Mouse (Mus musculus): ENCODE measurements around the gene Atg10. TPM values are rescaled to one million over a fixed set of nuclear protein-coding genes. Genes with fewer than 3 reads are reported as not detected.

Gene Atg10
- total and polyA plus RNA-seq, 2 experiments from 2014 or later: 6.7 to 41.8 TPM

DNA sequence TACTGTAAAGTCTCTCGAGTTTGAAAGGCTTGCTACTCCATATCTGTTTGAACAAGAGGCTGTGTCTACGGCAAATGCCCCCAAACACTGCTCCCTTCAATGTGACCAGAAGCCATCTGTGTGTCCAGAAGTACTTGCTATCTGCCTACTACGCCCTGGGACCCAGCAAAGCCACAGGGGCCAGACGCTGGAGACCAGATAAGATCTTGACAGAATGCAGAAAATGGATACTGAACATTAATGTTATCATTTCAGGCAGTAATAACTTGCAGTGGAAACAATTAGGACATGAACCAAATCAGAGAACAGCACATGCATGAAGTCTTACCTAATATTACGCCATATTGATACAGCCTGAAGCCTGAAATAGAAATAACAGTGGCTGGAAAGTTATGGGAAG, 56.2 kb downstream of the Atg10 start:
- ATAC-seq (ENCODE audit: insufficient read depth, low read depth): no peak
- Histone ChIP-seq H3K4me3 (ENCODE audit: low read depth, low read length) (no peak overlapping the region), H3K4me1 (ENCODE audit: control insufficient read depth, insufficient read depth) (peaks cover 26% of the 10 kb centered on the region), H3K27ac (ENCODE audit: low read depth) (no peak overlapping the region), H3K9ac (replicated peaks; ENCODE audit: low read depth, low read length) (no peak overlapping the region), H3K27me3 (ENCODE audit: control insufficient read depth, insufficient read depth, low read length) (no peaks in the 10 kb centered on the region), H3K9me3 (replicated peaks; ENCODE audit: control insufficient read depth, low read length) (no peaks in the 10 kb centered on the region), H3K36me3 (replicated peaks; ENCODE audit: control insufficient read depth, insufficient read depth, low read length) (no peaks in the 10 kb centered on the region), H3K4me2 (ENCODE audit: low read depth, low read length) (no peak overlapping the region)
- no peak for DNase-seq (ENCODE audit: low spot score)
- TF ChIP-seq CTCF (IDR thresholded peaks at IDR 0.05; ENCODE audit: low read depth) (no peak), EP300 (IDR thresholded peaks at IDR 0.05; ENCODE audit: low read depth) (no peak)
- 48% methylated on average over 5 of the region's 5 CpGs for WGBS

DNA sequence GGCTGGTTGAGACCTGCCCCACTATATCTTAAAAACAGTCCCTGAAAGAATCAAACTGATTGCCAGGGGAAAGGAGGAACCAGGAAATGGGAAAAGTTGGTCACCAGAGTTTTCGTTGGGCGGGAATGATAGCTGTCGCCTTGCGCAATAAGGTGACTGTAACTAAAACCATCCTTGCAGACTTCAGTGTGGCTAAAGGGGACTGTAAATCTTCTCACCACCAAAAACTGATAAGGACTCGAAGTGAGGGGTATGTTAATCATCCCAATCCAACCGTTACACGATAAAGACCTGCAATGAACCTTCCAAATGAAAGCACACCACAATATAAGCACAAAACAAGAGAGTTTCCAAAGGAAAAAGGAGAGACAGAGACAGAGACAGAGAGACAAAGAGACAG, 57.5 kb downstream of the Atg10 start:
- ATAC-seq (ENCODE audit: insufficient read depth, low read depth): no peak
- no peak overlapping the region for H3K9ac ChIP-seq (replicated peaks; ENCODE audit: low read depth, low read length)
- peaks cover 26% of the 10 kb centered on the region for H3K4me1 ChIP-seq (ENCODE audit: control insufficient read depth, insufficient read depth)
- no peak overlapping the region for H3K4me3 ChIP-seq (ENCODE audit: low read depth, low read length)
- no peak for DNase-seq (ENCODE audit: low spot score)
- no peaks in the 10 kb centered on the region for H3K9me3 ChIP-seq (replicated peaks; ENCODE audit: control insufficient read depth, low read length)
- H3K4me2 ChIP-seq (ENCODE audit: low read depth, low read length): no peak overlapping the region
- H3K27ac ChIP-seq (ENCODE audit: low read depth): no peak overlapping the region
- 71% methylated on average over 7 of the region's 7 CpGs for WGBS
- no peaks in the 10 kb centered on the region for H3K36me3 ChIP-seq (replicated peaks; ENCODE audit: control insufficient read depth, insufficient read depth, low read length)
- H3K27me3 ChIP-seq (ENCODE audit: control insufficient read depth, insufficient read depth, low read length): no peaks in the 10 kb centered on the region
- no peak for TF ChIP-seq EP300 (IDR thresholded peaks at IDR 0.05; ENCODE audit: low read depth)
- no peak for TF ChIP-seq CTCF (IDR thresholded peaks at IDR 0.05; ENCODE audit: low read depth)

DNA sequence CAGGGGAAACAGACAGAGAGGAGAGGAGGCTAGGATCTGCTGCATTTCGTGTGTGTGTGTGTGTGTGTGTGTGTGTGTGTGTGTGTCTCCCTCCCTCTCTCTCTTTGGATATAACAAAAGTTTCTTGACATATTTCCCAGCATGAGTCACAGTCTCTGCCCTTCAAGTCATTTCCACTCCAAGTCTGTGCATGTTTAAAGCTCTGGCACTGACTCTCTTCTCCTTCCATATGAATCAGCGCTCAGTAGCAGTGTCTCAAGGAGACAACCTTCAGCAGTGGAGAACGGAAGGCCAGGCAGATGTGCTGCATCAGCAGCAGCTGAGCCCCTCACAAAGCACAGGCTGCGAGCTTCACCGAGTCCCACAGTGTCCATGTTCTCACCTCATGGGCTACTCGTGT, 58.6 kb downstream of the Atg10 start:
- no peak for TF ChIP-seq EP300 (IDR thresholded peaks at IDR 0.05; ENCODE audit: low read depth)
- TF ChIP-seq CTCF (IDR thresholded peaks at IDR 0.05; ENCODE audit: low read depth): no peak
- H3K4me1 ChIP-seq (ENCODE audit: control insufficient read depth, insufficient read depth): peaks cover 26% of the 10 kb centered on the region
- no peaks in the 10 kb centered on the region for H3K27me3 ChIP-seq (ENCODE audit: control insufficient read depth, insufficient read depth, low read length)
- H3K27ac ChIP-seq (ENCODE audit: low read depth): peak overlapping the region; percentile 61
- no peak overlapping the region for H3K9ac ChIP-seq (replicated peaks; ENCODE audit: low read depth, low read length)
- 0 out of 2 replicates have a peak overlapping the region, but pooled peaks have one; percentile 3 for H3K4me2 ChIP-seq (ENCODE audit: low read depth, low read length)
- H3K4me3 ChIP-seq (ENCODE audit: low read depth, low read length): no peak overlapping the region
- DNase-seq (ENCODE audit: low spot score) (peak; percentile 48), ATAC-seq (ENCODE audit: insufficient read depth, low read depth) (peak; percentile 52)
- no peaks in the 10 kb centered on the region for H3K9me3 ChIP-seq (replicated peaks; ENCODE audit: control insufficient read depth, low read length)
- WGBS: 47% methylated on average over 6 of the region's 6 CpGs
- H3K36me3 ChIP-seq (replicated peaks; ENCODE audit: control insufficient read depth, insufficient read depth, low read length): no peaks in the 10 kb centered on the region

DNA sequence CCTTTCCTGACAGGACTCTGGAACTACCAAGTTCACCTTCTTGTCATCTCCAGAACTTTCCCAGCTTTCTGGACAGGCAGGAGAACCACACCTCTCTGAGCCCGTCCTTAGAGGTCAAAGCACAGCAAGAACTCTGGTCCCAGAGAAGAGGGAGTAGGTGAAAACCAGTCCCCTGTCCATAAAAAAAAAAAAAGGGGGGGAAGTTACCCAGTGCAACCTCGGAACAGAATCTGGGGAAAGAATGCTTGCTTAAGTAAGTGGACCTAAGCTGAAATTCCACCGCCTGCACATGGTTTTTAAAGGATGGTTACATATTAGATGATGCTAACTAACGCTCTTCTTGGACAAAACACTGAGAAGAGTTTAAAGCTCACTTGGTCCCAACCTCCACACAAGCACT, 60.5 kb downstream of the Atg10 start:
- H3K4me2 ChIP-seq (ENCODE audit: low read depth, low read length): no peak overlapping the region
- H3K27ac ChIP-seq (ENCODE audit: low read depth): no peak overlapping the region
- WGBS: 78% methylated on average over 4 of the region's 4 CpGs
- peaks cover 26% of the 10 kb centered on the region for H3K4me1 ChIP-seq (ENCODE audit: control insufficient read depth, insufficient read depth)
- no peak overlapping the region for H3K9ac ChIP-seq (replicated peaks; ENCODE audit: low read depth, low read length)
- TF ChIP-seq EP300 (IDR thresholded peaks at IDR 0.05; ENCODE audit: low read depth) (no peak), CTCF (IDR thresholded peaks at IDR 0.05; ENCODE audit: low read depth) (no peak)
- no peaks in the 10 kb centered on the region for H3K27me3 ChIP-seq (ENCODE audit: control insufficient read depth, insufficient read depth, low read length)
- DNase-seq (ENCODE audit: low spot score) (no peak), ATAC-seq (ENCODE audit: insufficient read depth, low read depth) (no peak)
- no peak overlapping the region for H3K4me3 ChIP-seq (ENCODE audit: low read depth, low read length)
- no peaks in the 10 kb centered on the region for H3K9me3 ChIP-seq (replicated peaks; ENCODE audit: control insufficient read depth, low read length)
- H3K36me3 ChIP-seq (replicated peaks; ENCODE audit: control insufficient read depth, insufficient read depth, low read length): no peaks in the 10 kb centered on the region

DNA sequence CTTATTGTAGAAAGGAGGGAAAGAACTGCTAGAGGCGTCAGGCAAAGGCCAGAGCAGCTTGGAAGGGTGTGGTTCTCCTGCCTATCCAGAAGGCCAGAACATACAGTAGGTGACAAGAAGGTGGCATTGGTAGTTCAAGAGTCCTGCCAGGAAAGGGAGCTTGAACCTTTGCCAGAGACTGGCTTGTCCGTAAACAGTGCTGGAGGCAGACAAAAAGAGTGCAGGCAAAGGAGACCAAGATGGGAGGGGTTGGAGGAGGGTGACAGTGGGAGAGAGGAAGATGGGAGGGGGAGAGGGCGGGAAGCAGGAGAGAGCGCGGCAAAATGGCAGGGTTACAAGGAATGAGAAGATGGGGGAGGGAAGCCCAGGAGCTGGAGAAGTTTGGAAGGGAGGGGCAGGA, 61.3 kb downstream of the Atg10 start:
- no peaks in the 10 kb centered on the region for H3K36me3 ChIP-seq (replicated peaks; ENCODE audit: control insufficient read depth, insufficient read depth, low read length)
- WGBS: 31% methylated on average over 5 of the region's 5 CpGs
- peaks cover 21% of the 10 kb centered on the region for H3K4me1 ChIP-seq (ENCODE audit: control insufficient read depth, insufficient read depth)
- TF ChIP-seq EP300 (IDR thresholded peaks at IDR 0.05; ENCODE audit: low read depth) (no peak), CTCF (IDR thresholded peaks at IDR 0.05; ENCODE audit: low read depth) (no peak)
- no peak for DNase-seq (ENCODE audit: low spot score)
- no peak overlapping the region for H3K4me3 ChIP-seq (ENCODE audit: low read depth, low read length)
- H3K4me2 ChIP-seq (ENCODE audit: low read depth, low read length): no peak overlapping the region
- no peaks in the 10 kb centered on the region for H3K9me3 ChIP-seq (replicated peaks; ENCODE audit: control insufficient read depth, low read length)
- no peaks in the 10 kb centered on the region for H3K27me3 ChIP-seq (ENCODE audit: control insufficient read depth, insufficient read depth, low read length)
- no peak overlapping the region for H3K9ac ChIP-seq (replicated peaks; ENCODE audit: low read depth, low read length)
- no peak overlapping the region for H3K27ac ChIP-seq (ENCODE audit: low read depth)
- ATAC-seq (ENCODE audit: insufficient read depth, low read depth): no peak

DNA sequence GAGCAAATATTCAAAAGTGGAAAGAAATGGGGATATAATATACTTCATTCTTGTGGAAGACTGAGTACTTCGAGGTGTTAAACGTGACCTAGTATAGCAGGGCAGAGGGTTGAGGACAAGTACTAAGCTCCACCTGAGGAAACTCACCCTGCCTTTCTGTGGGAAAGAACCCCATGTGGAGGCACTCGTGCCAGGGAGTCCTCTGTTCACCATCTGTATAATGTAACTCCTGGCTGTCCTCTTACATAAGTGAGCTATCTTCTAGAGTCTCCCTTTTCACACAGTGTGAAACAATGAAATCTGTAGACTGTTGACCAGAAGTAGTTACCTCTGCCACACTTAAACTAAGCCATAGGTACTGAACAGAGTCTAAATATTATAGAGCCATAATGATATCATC, 63.2 kb downstream of the Atg10 start:
- TF ChIP-seq EP300 (IDR thresholded peaks at IDR 0.05; ENCODE audit: low read depth): no peak
- no peak for TF ChIP-seq CTCF (IDR thresholded peaks at IDR 0.05; ENCODE audit: low read depth)
- H3K27ac ChIP-seq (ENCODE audit: low read depth): no peak overlapping the region
- H3K9me3 ChIP-seq (replicated peaks; ENCODE audit: control insufficient read depth, low read length): no peaks in the 10 kb centered on the region
- H3K9ac ChIP-seq (replicated peaks; ENCODE audit: low read depth, low read length): no peak overlapping the region
- DNase-seq (ENCODE audit: low spot score): no peak
- no peaks in the 10 kb centered on the region for H3K36me3 ChIP-seq (replicated peaks; ENCODE audit: control insufficient read depth, insufficient read depth, low read length)
- 80% methylated on average over 3 of the region's 3 CpGs for WGBS
- peaks cover 14% of the 10 kb centered on the region for H3K4me1 ChIP-seq (ENCODE audit: control insufficient read depth, insufficient read depth)
- no peak overlapping the region for H3K4me3 ChIP-seq (ENCODE audit: low read depth, low read length)
- H3K4me2 ChIP-seq (ENCODE audit: low read depth, low read length): no peak overlapping the region
- no peaks in the 10 kb centered on the region for H3K27me3 ChIP-seq (ENCODE audit: control insufficient read depth, insufficient read depth, low read length)
- ATAC-seq (ENCODE audit: insufficient read depth, low read depth): no peak

Data from heart, postnatal 0 days (tissue).